Mouse (Mus musculus) G1E (cell line): ENCODE results near the gene Aagab.

Experiments
- CTCF ChIP-seq: IDR thresholded peaks from 2 replicates; pipeline ENCODE4 v1.5.1; 2012; ENCODE audit warnings: low read depth, low read length, inconsistent platforms, mixed read lengths
- GATA1 ChIP-seq: IDR thresholded peaks from 2 replicates; pipeline ENCODE4 v1.6.1; 2012; ENCODE audit warnings: borderline replicate concordance, low read length, inconsistent platforms, mixed read lengths

GRCm38 (mm10) chr9:63645084-63645483 lies 42.6 kb downstream of the Aagab start:
- TF ChIP-seq CTCF (no peak), GATA1 (no peak)
